Mouse (Mus musculus): ENCODE measurements around the gene Serpinb6a.

- TF ChIP-seq CTCF (IDR thresholded peaks at IDR 0.05; ENCODE audit: borderline replicate concordance, insufficient read depth, low read length) (no peak), POLR2A (IDR thresholded peaks at IDR 0.05; ENCODE audit: low read depth, low read length) (peak; percentile 67)
These were observed 67.0 kb downstream of the Serpinb6a start for GRCm38 (mm10) chr13:33935465-33936181.

Data from embryonic fibroblast, embryonic 13.5 days (primary cell).